Mouse (Mus musculus) adrenal gland (tissue): ENCODE data around the gene Arl6ip1.

ENCODE experiments used
- intact Hi-C: fragments of 180-260 bp; cut with DNase I; formaldehyde crosslinking; loops from one replicate; pipeline ENCODE4 v1.15.1; 2025

The Arl6ip1 gene

DNA sequence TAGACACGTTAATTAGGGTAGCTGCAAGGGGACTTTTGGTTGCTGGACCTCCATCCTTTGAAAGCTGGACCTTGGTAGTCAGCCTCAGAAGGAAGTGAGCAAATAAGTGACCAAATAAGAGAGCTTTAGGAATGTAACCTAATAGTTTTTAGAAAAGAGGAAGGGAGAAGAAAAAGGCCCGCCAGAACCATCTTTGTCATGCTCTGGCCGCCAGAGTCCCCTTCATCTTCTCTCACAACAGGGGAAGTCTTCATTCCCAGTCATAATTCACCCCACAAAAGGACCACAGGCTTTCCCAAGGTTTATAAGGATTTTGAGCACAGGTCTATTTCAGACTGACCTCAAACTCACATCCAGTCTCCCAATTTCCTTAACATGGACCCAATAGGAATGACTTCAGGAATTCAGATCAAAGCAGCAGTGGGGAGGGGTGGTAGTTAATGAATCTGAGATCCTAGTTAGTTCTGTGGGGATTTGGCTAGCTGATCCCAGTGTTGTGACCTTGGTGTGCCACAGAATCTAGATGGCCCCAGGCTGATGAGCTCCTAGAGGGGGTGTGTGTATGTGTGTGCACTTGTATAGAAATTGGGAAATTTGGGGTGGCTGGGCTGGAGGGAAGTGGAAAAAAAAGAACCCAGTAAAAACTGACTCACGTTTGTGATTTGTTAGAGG is 11.8 kb downstream of the Arl6ip1 start:
- intact Hi-C loops = no loop called here

GRCm38 (mm10) chr7:118116787-118117538 is 12.5 kb downstream of the Arl6ip1 start:
- intact Hi-C loops = no loop called here

GRCm38 (mm10) chr7:118115877-118116568 is 13.4 kb downstream of the Arl6ip1 start, which contains the start of gene Rps15a:
Rps15a (minus strand) TSS chr7:118116188.
- intact Hi-C loops = no loop called here

- intact Hi-C loops = no loop called here
Observed at GRCm38 (mm10) chr7:118115533-118115876, 14.0 kb downstream of the Arl6ip1 start.

- intact Hi-C loops = no loop called here
Observed at GRCm38 (mm10) chr7:118113541-118114297, 15.7 kb downstream of the Arl6ip1 start.

GRCm38 (mm10) chr7:118111128-118111527 is 18.3 kb downstream of the Arl6ip1 start:
- intact Hi-C loops = no loop called here

DNA sequence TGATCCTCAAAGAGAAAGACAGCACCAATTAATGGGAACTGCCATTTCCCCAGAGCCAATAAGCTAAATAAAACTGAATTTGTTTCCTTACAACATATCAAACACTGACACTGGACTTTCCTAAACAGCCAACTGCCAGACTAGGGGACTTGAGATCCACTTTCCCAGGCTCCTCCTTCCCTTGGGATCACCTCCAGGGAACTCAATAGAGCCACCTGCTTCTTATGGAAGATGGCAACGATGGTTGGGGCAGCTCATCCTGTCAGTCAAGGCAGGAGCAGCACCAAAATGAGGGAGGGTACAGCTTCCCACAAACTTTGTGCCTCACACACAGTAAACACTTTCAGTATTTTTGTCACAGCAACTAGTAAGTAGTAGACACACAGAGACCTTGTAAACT is 21.8 kb downstream of the Arl6ip1 start:
- intact Hi-C loops = no loop called here

DNA sequence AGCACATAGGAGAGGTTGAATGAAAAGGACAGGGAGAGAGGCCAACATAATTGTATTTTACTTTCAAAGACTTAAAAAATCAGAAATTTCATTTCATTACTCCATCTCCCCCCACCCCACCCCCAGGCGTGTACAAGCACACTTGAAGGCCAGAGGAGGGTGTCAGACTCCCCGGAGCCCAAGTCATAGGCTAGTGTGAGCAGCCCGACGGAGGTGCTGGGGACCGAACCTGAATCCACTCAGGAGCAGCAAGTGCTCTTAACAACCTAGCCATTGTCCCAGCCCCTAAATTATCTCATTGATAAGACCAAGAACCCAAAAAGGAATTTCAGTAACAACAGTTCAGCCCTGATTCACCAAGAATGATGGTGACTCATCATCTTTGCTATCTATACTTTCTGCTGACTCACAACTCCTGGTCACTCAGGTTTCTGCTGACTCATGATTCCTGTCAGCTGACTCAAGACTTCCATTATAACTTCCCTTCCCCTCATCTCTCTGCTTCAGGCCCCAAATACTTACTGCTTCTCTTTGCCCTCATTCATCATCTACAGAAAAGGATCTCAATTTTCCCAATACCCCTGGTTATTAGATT is 24.9 kb downstream of the Arl6ip1 start:
- intact Hi-C loops = no loop called here

GRCm38 (mm10) chr7:118103462-118104379 is 25.7 kb downstream of the Arl6ip1 start:
- intact Hi-C loops = no loop called here

GRCm38 (mm10) chr7:118102678-118103461 is 26.6 kb downstream of the Arl6ip1 start:
- intact Hi-C loops = no loop called here

- intact Hi-C loops = no loop called here
Observed at GRCm38 (mm10) chr7:118102231-118102630, 27.2 kb downstream of the Arl6ip1 start.

- intact Hi-C loops = no loop called here
Observed at GRCm38 (mm10) chr7:118097615-118098014, 31.8 kb downstream of the Arl6ip1 start.

GRCm38 (mm10) chr7:118079987-118080386 is 49.5 kb downstream of the Arl6ip1 start:
- intact Hi-C loops = no loop called here

DNA sequence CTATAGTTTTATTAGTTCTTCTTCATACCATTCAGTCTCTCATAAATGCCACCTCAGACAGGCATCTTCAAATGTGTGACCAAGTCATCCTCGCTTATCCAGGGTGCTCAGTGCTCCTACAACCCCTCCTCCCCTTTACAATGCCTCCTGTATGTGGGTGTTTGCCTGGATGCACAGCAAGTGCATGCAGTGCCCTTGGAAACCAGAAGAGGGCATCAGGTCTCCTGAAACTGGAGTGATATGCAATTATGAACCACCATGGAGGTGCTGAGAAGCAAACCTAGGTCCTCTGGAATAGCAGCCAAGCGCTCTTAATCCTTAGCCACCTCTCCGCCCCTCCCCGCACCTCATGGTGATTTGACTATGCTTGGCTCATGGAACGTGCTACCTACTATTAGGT is 50.4 kb downstream of the Arl6ip1 start:
- intact Hi-C loops = no loop called here
